Mouse (Mus musculus): ENCODE data around the gene Cyp26a1. TPM values are rescaled to one million over a fixed set of nuclear protein-coding genes. Genes with fewer than 3 reads are reported as not detected.

Gene Cyp26a1
- total RNA-seq, 2 experiments from 2014 or later, result not detected

- ATAC-seq (replicated peaks; ENCODE audit: low FRiP score, low TSS enrichment, poor library complexity, severe bottlenecking), result no peak
Measured at GRCm38 (mm10) chr19:37696603-37697334, 829 bp upstream of the Cyp26a1 start.

GRCm38 (mm10) chr19:37697335-37697636 lies 312 bp upstream of the Cyp26a1 start:
- no peak for ATAC-seq (replicated peaks; ENCODE audit: low FRiP score, low TSS enrichment, poor library complexity, severe bottlenecking)

- peak; percentile 32; the same call in 1 of the 2 replicates for ATAC-seq (replicated peaks; ENCODE audit: low FRiP score, low TSS enrichment, poor library complexity, severe bottlenecking)
Measured at GRCm38 (mm10) chr19:37698273-37699160, 919 bp downstream of the Cyp26a1 start.

- no peak for ATAC-seq (replicated peaks; ENCODE audit: low FRiP score, low TSS enrichment, poor library complexity, severe bottlenecking)
Measured at GRCm38 (mm10) chr19:37699711-37700110, 2.1 kb downstream of the Cyp26a1 start.

- no peak for ATAC-seq (replicated peaks; ENCODE audit: low FRiP score, low TSS enrichment, poor library complexity, severe bottlenecking)
Measured at GRCm38 (mm10) chr19:37702377-37703076, 4.9 kb downstream of the Cyp26a1 start.

DNA sequence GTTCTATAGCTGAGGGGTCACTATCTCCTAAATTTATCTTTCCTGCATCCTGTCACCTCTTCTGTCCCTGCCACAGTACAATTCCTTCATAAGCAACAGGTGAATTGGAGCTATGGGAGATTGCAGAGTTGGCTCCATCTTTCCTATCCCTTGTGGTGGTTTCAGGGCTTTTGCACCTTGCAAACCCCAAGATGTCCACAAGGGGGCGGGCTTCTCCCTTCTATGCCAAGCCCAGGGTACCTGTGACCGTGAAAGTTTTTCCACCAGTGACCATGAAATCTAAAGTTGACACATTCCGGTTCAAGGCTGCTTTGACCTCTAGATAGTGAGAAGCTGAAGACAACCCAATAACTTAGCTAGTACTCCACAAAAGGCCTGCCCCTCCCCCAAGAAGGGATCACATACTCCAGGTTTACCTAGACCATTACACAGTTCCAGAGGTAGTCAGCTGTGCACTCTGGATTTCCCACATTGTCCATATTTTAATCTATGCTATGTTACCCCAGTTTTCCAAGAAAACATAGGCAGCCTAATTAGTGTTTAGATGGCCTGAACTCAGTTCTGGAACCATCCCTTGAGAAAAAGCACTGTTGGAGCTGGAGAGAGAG lies 6.4 kb downstream of the Cyp26a1 start:
- peak; percentile 73 for ATAC-seq (replicated peaks; ENCODE audit: low FRiP score, low TSS enrichment, poor library complexity, severe bottlenecking)

- no peak for ATAC-seq (replicated peaks; ENCODE audit: low FRiP score, low TSS enrichment, poor library complexity, severe bottlenecking)
Measured at GRCm38 (mm10) chr19:37705722-37706121, 8.1 kb downstream of the Cyp26a1 start.

GRCm38 (mm10) chr19:37714681-37715080 lies 17.1 kb downstream of the Cyp26a1 start:
- ATAC-seq (replicated peaks; ENCODE audit: low FRiP score, low TSS enrichment, poor library complexity, severe bottlenecking), result peak; percentile 74

DNA sequence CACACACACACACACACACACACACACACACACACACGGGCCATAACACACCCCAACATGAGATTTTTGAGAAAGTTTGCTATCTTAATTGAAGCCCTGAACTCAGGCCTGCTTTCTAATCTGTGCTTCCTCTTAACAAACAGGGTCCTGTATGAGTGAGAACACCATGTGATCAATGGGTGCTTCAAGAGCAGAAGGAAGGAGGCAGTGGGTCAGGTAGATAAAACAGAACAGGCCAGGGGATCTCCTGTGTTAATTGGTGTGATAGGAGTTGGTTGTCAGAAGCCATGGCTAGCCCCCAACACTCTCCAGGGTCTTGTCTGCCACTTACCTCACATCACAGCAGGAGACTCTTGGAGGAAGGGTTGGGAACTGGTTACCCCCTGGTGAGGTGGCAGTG lies 18.4 kb downstream of the Cyp26a1 start:
- no peak for ATAC-seq (replicated peaks; ENCODE audit: low FRiP score, low TSS enrichment, poor library complexity, severe bottlenecking)

- no peak for ATAC-seq (replicated peaks; ENCODE audit: low FRiP score, low TSS enrichment, poor library complexity, severe bottlenecking)
Measured at GRCm38 (mm10) chr19:37716524-37717175, 19.1 kb downstream of the Cyp26a1 start.

GRCm38 (mm10) chr19:37719166-37719565 lies 21.6 kb downstream of the Cyp26a1 start:
- ATAC-seq (replicated peaks; ENCODE audit: low FRiP score, low TSS enrichment, poor library complexity, severe bottlenecking), result no peak

DNA sequence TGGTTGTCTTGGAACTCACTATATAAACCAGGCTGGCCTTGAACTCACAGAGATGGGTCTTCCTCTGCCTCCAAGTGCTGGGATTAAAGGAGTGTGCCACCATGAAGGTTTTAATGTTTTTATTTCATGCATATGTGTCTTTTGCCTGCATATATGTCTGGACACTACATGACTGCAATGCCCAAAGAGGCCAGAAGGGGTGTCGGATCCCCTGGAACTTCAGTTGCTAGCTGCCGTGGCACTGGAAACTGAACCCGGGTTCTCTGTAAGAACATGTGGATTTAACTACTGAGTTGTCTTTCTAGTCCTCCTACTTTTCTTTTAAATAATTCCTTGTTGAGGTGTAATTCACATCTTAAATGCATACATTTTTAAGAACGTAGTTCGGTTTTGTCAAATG lies 27.0 kb downstream of the Cyp26a1 start:
- no peak for ATAC-seq (replicated peaks; ENCODE audit: low FRiP score, low TSS enrichment, poor library complexity, severe bottlenecking)

DNA sequence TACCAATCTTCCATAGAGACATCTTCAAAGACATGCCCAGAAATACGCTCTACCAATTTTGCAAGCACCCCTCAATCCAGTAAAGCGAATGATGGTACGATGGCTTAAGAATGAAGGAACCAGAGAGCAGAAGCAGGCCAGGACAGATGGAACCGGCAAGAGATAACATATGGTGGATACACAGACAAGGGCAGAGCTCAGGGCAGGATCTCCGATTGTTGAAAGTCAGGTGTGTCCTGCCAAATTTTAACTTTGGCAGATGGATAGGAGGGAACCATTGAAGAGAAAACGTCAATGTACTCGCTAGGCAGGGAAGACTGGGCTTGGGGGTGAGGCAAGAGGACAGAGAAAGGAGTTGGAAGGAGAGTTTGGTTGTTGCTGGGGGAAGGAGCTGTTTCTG lies 29.0 kb downstream of the Cyp26a1 start:
- no peak for ATAC-seq (replicated peaks; ENCODE audit: low FRiP score, low TSS enrichment, poor library complexity, severe bottlenecking)

DNA sequence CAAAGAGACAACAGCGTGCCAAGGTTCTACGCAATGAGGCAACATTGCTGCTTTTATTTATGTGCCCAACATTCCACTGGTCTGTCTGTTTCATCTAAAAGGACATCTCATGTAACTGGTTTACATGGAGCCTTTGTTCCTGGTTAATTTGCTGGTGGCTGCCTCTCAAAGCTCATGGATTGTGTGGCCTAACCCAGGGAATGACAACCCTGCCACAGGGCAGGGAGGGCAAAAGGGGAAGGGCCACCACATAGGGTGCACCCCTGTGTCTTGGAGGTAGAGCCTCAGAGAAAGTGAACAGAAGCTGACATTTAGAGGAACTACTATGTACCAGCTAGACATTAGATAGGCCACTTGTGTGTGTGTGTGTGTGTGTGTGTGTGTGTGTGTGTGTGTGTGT lies 29.8 kb downstream of the Cyp26a1 start:
- ATAC-seq (replicated peaks; ENCODE audit: low FRiP score, low TSS enrichment, poor library complexity, severe bottlenecking), result no peak

DNA sequence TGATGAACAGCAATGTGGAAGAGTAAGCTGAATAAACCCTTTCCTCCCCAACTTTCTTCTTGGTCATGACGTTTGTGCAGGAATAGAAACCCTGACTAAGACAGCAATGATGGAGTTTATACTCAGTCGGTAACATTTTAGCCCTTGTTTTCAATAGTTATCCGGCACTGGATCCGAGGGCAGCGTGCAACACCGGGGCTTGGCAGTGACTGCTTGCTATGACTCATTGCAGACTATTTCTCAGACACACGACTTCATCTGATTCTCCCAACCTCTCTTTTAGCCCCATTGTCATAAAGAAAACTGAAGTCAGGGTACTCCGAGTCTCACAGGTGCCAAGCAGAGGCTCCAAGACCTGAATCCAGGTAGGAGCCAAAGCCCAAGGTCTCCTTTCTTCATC lies 37.8 kb downstream of the Cyp26a1 start:
- no peak for ATAC-seq (replicated peaks; ENCODE audit: low FRiP score, low TSS enrichment, poor library complexity, severe bottlenecking)

- no peak for ATAC-seq (replicated peaks; ENCODE audit: low FRiP score, low TSS enrichment, poor library complexity, severe bottlenecking)
Measured at GRCm38 (mm10) chr19:37738575-37738974, 41.0 kb downstream of the Cyp26a1 start.

DNA sequence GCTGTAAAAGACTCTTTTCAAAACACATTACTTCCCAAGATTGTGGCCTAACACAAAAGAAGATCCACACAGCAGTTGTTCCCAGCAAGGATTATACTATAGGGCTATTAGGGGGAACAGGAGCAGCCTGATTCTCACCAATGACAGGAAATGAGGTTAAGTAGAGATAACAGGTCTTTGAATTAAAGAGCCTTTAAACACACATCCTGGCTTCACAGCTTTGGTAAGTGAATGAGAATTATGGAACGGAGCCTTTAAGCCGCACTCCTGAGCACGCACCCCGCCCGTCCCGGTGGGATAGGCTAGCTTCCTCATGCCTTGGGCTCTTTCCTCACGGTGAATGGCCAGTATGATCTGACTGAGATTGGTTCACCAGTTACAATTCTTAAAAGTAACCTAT lies 42.4 kb downstream of the Cyp26a1 start:
- ATAC-seq (replicated peaks; ENCODE audit: low FRiP score, low TSS enrichment, poor library complexity, severe bottlenecking), result no peak

Measured in megakaryocyte-erythroid progenitor cell, adult 5-6 weeks (primary cell).